Mouse (Mus musculus) frontal cortex, postnatal 10 days (tissue): ENCODE data around the gene Cdh4.

Experiments
- DNase-seq, 2 experiments: peaks; one replicate each; pipeline ENCODE4 v3.0.0; 2022; ENCODE audit warnings: low spot score in 2 of 2, mixed read lengths in 1 of 2

Cdh4 gene

DNA sequence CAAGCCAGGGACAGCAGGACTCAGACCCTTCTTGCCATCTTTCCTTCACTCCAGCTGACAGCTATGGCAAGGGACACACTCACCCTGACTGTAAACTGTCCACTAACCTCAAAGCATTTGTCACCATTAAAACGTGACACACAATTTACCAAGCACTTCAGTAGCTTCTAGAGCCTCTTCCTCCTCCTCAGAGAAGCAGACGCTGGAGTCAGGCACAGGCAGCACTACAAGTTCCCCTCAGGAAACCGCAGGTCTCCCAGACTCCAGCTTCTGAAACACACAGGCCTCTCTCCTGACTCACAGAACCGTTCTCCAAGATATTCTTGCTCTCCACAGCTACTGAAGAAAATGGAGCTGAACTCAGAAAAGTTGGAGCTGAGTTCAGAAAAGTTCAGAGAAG is 494.9 kb downstream of the Cdh4 start:
- DNase-seq = no peak

- DNase-seq = no peak
Observed at GRCm38 (mm10) chr2:179941696-179942095, 499.5 kb downstream of the Cdh4 start.

DNA sequence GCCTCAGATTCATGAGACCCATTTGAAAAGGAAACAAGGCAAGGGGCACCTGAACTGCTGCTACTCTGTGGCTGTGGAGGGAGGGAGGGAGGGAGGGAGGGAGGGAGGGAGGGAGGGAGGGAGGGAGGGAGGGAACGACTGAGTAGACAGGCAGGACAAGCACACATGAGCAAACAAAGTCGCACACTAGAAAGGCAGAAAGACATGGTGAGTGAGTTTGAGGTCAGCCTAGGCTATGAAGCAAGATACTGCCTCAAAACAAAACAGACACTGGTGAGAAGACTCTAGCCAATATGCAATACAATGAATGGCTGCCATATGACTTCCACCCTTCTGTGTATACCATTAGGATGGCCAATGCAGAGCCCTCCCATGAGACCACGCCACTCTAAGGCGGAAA is 502.8 kb downstream of the Cdh4 start:
- DNase-seq = no peak

DNA sequence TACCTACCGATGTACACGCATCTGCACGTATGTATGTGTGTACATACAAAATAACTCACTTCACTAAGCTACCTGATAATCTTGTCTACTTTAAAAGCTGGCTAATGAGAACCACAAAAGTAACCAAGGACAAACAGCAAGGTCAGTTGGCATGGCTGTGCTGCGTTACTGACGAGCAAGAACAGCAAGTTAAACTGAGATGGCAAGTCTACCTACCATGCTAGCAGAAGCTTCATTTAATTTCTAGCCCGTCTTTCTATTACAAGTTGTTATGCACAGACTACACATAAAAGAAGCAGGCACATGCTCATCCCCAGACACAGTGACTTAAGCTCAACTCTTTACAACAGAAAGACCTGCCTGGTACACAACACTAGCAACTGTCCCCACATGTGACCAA is 504.3 kb downstream of the Cdh4 start:
- no peak for DNase-seq

DNA sequence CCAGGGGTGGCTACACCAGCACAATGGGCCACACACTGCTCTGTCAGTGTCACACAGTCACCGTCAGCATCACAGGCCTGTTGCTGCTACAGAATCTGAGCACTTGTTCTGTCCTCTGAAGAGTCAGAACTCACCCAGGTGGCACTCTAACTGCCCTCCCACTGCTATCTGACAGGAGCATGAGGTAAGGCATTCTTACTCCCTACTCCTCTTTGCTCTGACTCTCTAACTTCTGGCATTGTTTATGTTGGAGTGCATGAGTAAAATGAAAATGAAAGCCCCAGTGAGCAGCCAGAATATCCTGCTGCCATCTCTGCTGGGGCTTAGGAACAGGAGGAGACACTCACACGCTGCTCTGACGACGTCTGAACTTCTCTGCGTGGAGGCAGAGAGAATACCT is 505.4 kb downstream of the Cdh4 start:
- DNase-seq = no peak

DNA sequence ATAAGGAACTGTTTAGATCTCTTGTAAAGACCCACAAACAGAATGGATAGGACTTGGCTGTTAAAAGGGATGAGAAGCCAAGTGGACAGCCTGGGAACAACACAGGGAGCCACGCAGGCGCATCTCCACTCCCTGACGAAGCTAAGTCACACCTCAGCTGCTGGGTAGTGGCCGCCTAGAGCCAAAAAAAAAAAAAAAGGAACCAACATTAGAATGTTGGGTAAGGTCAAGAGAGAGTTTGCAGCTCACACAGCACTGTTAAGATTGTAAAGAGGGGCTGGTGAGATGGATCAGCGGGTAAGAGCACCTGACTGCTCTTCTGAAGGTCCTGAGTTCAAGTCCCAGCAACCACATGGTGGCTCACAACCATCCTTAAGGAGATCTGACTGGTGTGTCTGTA is 506.6 kb downstream of the Cdh4 start:
- DNase-seq = no peak
